Mouse (Mus musculus) MEL (cell line): Measurements from ENCODE around the gene Ascc2.

Experiments
- CHD1 ChIP-seq: IDR thresholded peaks from 2 replicates; pipeline ENCODE4 v1.6.1; 2012; ENCODE audit warnings: low read depth, mild to moderate bottlenecking, inconsistent platforms, low read length, improper control_type of control experiment
- CTCF ChIP-seq, 3 experiments: IDR thresholded peaks in 2 of 3; conservative IDR thresholded peaks in 1 of 3; 2 replicates each; pipeline ENCODE4 v1.5.1; 2011 to 2012; ENCODE audit warnings: low read length in 3 of 3, low read depth in 2 of 3, mild to moderate bottlenecking in 2 of 3, improper control_type of control experiment in 1 of 3, inconsistent platforms in 1 of 3, mixed read lengths in 1 of 3, moderate library complexity in 1 of 3; ENCODE audit not compliant: control insufficient read depth in 1 of 3, insufficient read depth in 1 of 3, poor library complexity in 1 of 3, severe bottlenecking in 1 of 3
- GATA1 ChIP-seq: IDR thresholded peaks from 2 replicates; pipeline ENCODE4 v1.6.1; 2011; ENCODE audit warnings: low read depth, low read length, improper control_type of control experiment
- MAFK ChIP-seq: IDR thresholded peaks from 2 replicates; pipeline ENCODE4 v1.6.1; 2011; ENCODE audit warnings: low read depth, mild to moderate bottlenecking, low read length, improper control_type of control experiment, borderline replicate concordance
- MAZ ChIP-seq: IDR thresholded peaks from 2 replicates; pipeline ENCODE4 v1.6.1; 2012; ENCODE audit warnings: low read depth, mild to moderate bottlenecking, inconsistent platforms, low read length, improper control_type of control experiment
- MYC ChIP-seq: IDR thresholded peaks from 2 replicates; pipeline ENCODE4 v1.6.1; 2011; ENCODE audit warnings: low read depth, mild to moderate bottlenecking, low read length, improper control_type of control experiment, moderate library complexity
- NRF1 ChIP-seq: IDR thresholded peaks from 2 replicates; pipeline ENCODE4 v1.6.1; 2014; ENCODE audit warnings: low read depth, mild to moderate bottlenecking, inconsistent platforms, low read length, improper control_type of control experiment, moderate library complexity; ENCODE audit not compliant: poor library complexity, insufficient read depth, severe bottlenecking
- POLR2A ChIP-seq, 2 experiments: IDR thresholded peaks; 2 replicates each; pipeline ENCODE4 v1.6.1; 2011 to 2012; ENCODE audit warnings: low read length in 2 of 2, mild to moderate bottlenecking in 2 of 2, control low read depth in 1 of 2, improper control_type of control experiment in 1 of 2, low read depth in 1 of 2, moderate library complexity in 1 of 2; ENCODE audit not compliant: control insufficient read depth in 1 of 2, insufficient read depth in 1 of 2, poor library complexity in 1 of 2
- POLR2AphosphoS5 ChIP-seq: IDR thresholded peaks from 2 replicates; pipeline ENCODE4 v1.6.1; 2012; ENCODE audit warnings: low read depth, borderline replicate concordance, mild to moderate bottlenecking, inconsistent platforms, low read length, moderate library complexity, mixed read lengths
- TCF12 ChIP-seq: IDR thresholded peaks from 2 replicates; pipeline ENCODE4 v1.6.1; 2014; ENCODE audit warnings: low read depth, mild to moderate bottlenecking, inconsistent platforms, low read length, improper control_type of control experiment, moderate library complexity
- USF1 ChIP-seq: IDR thresholded peaks from 2 replicates; pipeline ENCODE4 v1.6.1; 2014; ENCODE audit warnings: low read depth, mild to moderate bottlenecking, inconsistent platforms, low read length, improper control_type of control experiment, moderate library complexity
- USF2 ChIP-seq, 2 experiments: IDR thresholded peaks; 2 replicates each; pipeline ENCODE4 v1.6.1; 2011 to 2012; ENCODE audit warnings: improper control_type of control experiment in 2 of 2, low read length in 2 of 2, borderline replicate concordance in 1 of 2, inconsistent platforms in 1 of 2, low read depth in 1 of 2, mild to moderate bottlenecking in 1 of 2; ENCODE audit not compliant: insufficient read depth in 1 of 2
- ZC3H11A ChIP-seq: IDR thresholded peaks from 2 replicates; pipeline ENCODE4 v1.6.1; 2012; ENCODE audit warnings: low read depth, mild to moderate bottlenecking, inconsistent platforms, low read length, improper control_type of control experiment
- ZNF384 ChIP-seq: IDR thresholded peaks from 2 replicates; pipeline ENCODE4 v1.6.1; 2012; ENCODE audit warnings: low read depth, mild to moderate bottlenecking, inconsistent platforms, low read length, improper control_type of control experiment

DNA sequence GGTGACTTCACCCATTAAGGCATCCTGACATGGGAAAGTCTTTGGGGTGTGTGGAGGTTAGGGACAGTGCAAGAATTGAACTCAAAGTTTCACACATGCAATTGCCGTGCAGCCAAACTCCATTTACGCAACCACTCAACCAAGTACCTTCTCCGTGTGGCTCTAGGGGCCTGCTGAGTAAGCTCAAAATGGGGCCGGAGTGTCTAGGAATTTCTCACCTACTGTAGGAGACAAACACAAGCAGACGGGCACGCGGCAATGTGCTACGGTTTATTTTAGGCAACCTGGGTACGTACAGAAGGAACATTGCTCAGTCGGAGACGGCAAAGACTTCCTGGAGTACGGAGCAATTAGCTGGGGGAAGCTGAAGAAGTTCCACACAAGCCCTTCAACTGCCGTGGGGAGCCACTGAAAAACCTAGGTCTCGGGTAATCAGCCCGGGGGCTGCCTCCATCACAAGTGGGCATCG lies 17.5 kb upstream of the Ascc2 start, which contains the start of gene Gm11032:
- TF ChIP-seq CHD1 (no peak), ZC3H11A (no peak), CTCF (IDR thresholded peaks at IDR 0.05 in 2 of 3, conservative IDR thresholded peaks at IDR 0.05 in 1 of 3; ENCODE audit: control insufficient read depth in 1 of 3, insufficient read depth in 1 of 3, low read depth in 2 of 3, low read length in 3 of 3, poor library complexity in 1 of 3, severe bottlenecking in 1 of 3) (no peak), POLR2AphosphoS5 (no peak), TCF12 (no peak), MAZ (no peak), MAFK (no peak), MYC (no peak), USF2 (IDR thresholded peaks at IDR 0.05; ENCODE audit: borderline replicate concordance in 1 of 2, insufficient read depth in 1 of 2, low read depth in 1 of 2, low read length in 2 of 2) (no peak), USF1 (no peak), ZNF384 (no peak), NRF1 (no peak), POLR2A (IDR thresholded peaks at IDR 0.05; ENCODE audit: control insufficient read depth in 1 of 2, insufficient read depth in 1 of 2, low read depth in 1 of 2, low read length in 2 of 2, poor library complexity in 1 of 2) (no peak), GATA1 (no peak)
